Mouse (Mus musculus) right cerebral cortex, adult 2 months (tissue): ENCODE measurements around the gene Mcat.

ENCODE experiments used
- DNase-seq, 2 experiments: peaks; one replicate each; pipeline ENCODE4 v3.0.0; 2021 to 2022; ENCODE audit warnings: low spot score in 2 of 2

The Mcat gene

GRCm38 (mm10) chr15:83576651-83577050, 13.1 kb upstream of the Mcat start:
- DNase-seq, result no peak

- DNase-seq, result no peak
These were observed 12.0 kb upstream of the Mcat start for GRCm38 (mm10) chr15:83575543-83575942.

- no peak for DNase-seq
These were observed 11.3 kb upstream of the Mcat start for GRCm38 (mm10) chr15:83574731-83575351.

- no peak for DNase-seq
These were observed 10.0 kb upstream of the Mcat start for GRCm38 (mm10) chr15:83573606-83574005.

GRCm38 (mm10) chr15:83572132-83572531, 8.5 kb upstream of the Mcat start:
- no peak for DNase-seq

GRCm38 (mm10) chr15:83571636-83572035, 8.0 kb upstream of the Mcat start:
- DNase-seq, result no peak

- DNase-seq, result no peak
These were observed 7.1 kb upstream of the Mcat start for GRCm38 (mm10) chr15:83570641-83571040.

- DNase-seq, result no peak
These were observed 6.1 kb upstream of the Mcat start for GRCm38 (mm10) chr15:83569682-83570081.

GRCm38 (mm10) chr15:83568544-83568943, 5.0 kb upstream of the Mcat start:
- DNase-seq, result no peak

- DNase-seq, result no peak
These were observed 4.1 kb upstream of the Mcat start for GRCm38 (mm10) chr15:83567728-83568127.

GRCm38 (mm10) chr15:83566006-83566405, 2.4 kb upstream of the Mcat start:
- no peak for DNase-seq

- DNase-seq, result no peak
These were observed 1.8 kb upstream of the Mcat start for GRCm38 (mm10) chr15:83565434-83565833.

GRCm38 (mm10) chr15:83563857-83564651, 467 bp upstream of the Mcat start:
- no peak for DNase-seq

GRCm38 (mm10) chr15:83562626-83563270, 839 bp downstream of the Mcat start:
- peak; percentile 40 to 76 for DNase-seq

GRCm38 (mm10) chr15:83560941-83561477, 2.6 kb downstream of the Mcat start:
- no peak for DNase-seq

- peak; percentile 84 to 88 for DNase-seq
These were observed 8.2 kb downstream of the Mcat start for GRCm38 (mm10) chr15:83555161-83555974.

- DNase-seq, result no peak
These were observed 9.8 kb downstream of the Mcat start for GRCm38 (mm10) chr15:83553831-83554230.

GRCm38 (mm10) chr15:83550137-83550536, 13.4 kb downstream of the Mcat start:
- DNase-seq, result no peak

GRCm38 (mm10) chr15:83547144-83547543, 16.4 kb downstream of the Mcat start:
- no peak for DNase-seq

GRCm38 (mm10) chr15:83546029-83546428, 17.6 kb downstream of the Mcat start:
- no peak for DNase-seq

GRCm38 (mm10) chr15:83541647-83542287, 21.8 kb downstream of the Mcat start:
- no peak for DNase-seq
